Mouse (Mus musculus) kidney, adult 2 months (tissue): ENCODE measurements at regions not wholly inside any gene's neighbourhood (a gene's known extent, or its start where the extent isn't known, plus 50 kb on each side); places are given as distances from the start of the nearest gene placed in this dataset.

ENCODE experiments used
- CTCF ChIP-seq: fragments of 200-500 bp; conservative IDR thresholded peaks from 2 replicates; pipeline ENCODE4 v1.5.1; 2011; ENCODE audit warnings: low read depth, mild to moderate bottlenecking, control low read depth, low read length, moderate library complexity, mixed read lengths; ENCODE audit not compliant: insufficient read depth, insufficient read length
- POLR2A ChIP-seq: fragments of 200-500 bp; IDR thresholded peaks from one replicate; pipeline ENCODE4 v1.6.1; 2011; ENCODE audit warnings: low read depth, low read length, control low read depth

DNA sequence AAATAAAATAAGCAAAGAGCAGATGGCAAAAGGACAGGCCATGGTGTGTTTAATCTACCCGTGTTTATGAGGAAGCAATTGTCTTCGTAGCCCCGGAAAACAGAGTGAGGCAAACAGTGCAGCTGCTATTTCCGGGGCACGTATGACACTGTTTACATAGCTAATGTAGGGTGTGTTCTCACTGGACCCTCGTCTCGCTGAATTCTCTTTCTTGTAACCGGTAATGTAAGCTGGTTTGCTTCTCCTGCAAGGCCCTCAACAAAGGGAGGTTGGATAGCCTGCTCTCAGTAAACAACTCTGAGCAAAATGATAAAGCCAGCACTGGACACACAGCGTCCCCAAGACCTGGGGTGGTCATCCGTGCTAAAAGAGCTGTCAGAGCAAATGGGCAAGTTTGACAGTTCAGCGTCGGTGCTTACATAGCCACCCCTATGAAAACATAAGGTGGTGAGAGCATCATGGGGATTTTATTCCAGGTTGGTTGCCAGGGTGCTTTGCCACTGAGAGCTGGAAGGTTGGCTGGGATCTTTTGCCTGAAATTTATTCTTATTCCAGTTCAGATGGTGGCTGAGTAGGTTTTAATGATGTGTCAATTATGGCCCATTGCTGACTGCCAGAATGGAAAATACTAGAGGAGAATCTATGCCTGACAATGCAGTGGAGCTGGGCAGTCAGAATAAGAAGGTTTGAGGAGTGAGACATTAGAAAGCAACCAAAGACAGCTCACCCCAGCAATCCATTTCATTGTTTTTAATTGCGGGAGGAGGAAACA lies 483.8 kb upstream of the Fam92a start:
- no peak for TF ChIP-seq CTCF
- TF ChIP-seq POLR2A = no peak
